ENCODE assay signal across 20 mouse cellular contexts in genomic region chr2:120101961-120102360, GRCm38 (mm10). TPM values are rescaled to one million over a fixed set of nuclear protein-coding genes. Genes with fewer than 3 reads are reported as not detected.
A peak's percentile ranks its signal among the peaks of the same experiment; 100 is the strongest.
DNase-seq lines count a peak whose midpoint lies in the region; ATAC-seq and TF ChIP-seq lines count a peak whose summit lies in the region.
"Had no signal": no experiment of that assay in that cellular context is flagged by ENCODE, and none has a peak within 500 bp of the region (broad histone marks: within the 10 kb centered on the region; RNA-seq: fewer than 3 reads in every experiment).

No protein-coding gene starts in this region.

- TF ChIP-seq POLR2A in small intestine, adult 2 months (IDR thresholded peaks at IDR 0.05; ENCODE audit: low read depth, low read length) = no peak

- no peak overlapping the region for H3K4me3 ChIP-seq in gastrocnemius, adult 2 months
- no peak overlapping the region for H3K4me3 ChIP-seq in heart, embryonic 15.5 days
- H3K4me3 ChIP-seq in small intestine, adult 2 months (ENCODE audit: low read depth, low read length) = no peak overlapping the region
- H3K4me3 ChIP-seq: midbrain, embryonic 13.5 days; neural tube, embryonic 13.5 days had no signal

- peak overlapping the region; percentile 91 for H3K27ac ChIP-seq in gastrocnemius, adult 2 months
- H3K27ac ChIP-seq in heart, embryonic 15.5 days = peak overlapping the region; percentile 96
- peak overlapping the region; percentile 26 for H3K27ac ChIP-seq in small intestine, adult 2 months (ENCODE audit: insufficient read depth, low read depth, low read length)
- H3K27ac ChIP-seq: midbrain, embryonic 13.5 days; neural tube, embryonic 13.5 days had no signal

- H3K9me3 ChIP-seq in heart, embryonic 15.5 days (replicated peaks) = no peaks in the 10 kb centered on the region
- H3K9me3 ChIP-seq: G1E; midbrain, embryonic 13.5 days; neural tube, embryonic 13.5 days had no signal

- peaks cover 68% of the 10 kb centered on the region for H3K4me1 ChIP-seq in heart, embryonic 15.5 days (replicated peaks)
- peaks cover 5% of the 10 kb centered on the region; the same call in 1 of the 2 replicates for H3K4me1 ChIP-seq in small intestine, adult 2 months (ENCODE audit: control insufficient read depth, insufficient read depth, insufficient read length, low read length)
- H3K4me1 ChIP-seq: midbrain, embryonic 13.5 days; neural tube, embryonic 13.5 days had no signal

- H3K27me3 ChIP-seq in heart, embryonic 15.5 days = no peaks in the 10 kb centered on the region
- H3K27me3 ChIP-seq in small intestine, adult 2 months (ENCODE audit: control insufficient read depth, insufficient read depth, low read length) = no peaks in the 10 kb centered on the region
- H3K27me3 ChIP-seq: midbrain, embryonic 13.5 days; neural tube, embryonic 13.5 days had no signal

- DNase-seq in gastrocnemius, adult 2 months = no peak
- no peak for DNase-seq in gastrocnemius, adult 8-10 months (ENCODE audit: low spot score in 2 of 2)
- no peak for DNase-seq in heart, postnatal 25 days (ENCODE audit: low spot score)
- peak; percentile 26 to 36 for DNase-seq in lung, adult 18-20 months
- no peak for DNase-seq in lung, postnatal 10 days
- DNase-seq in adrenal gland, adult 2 months = no peak
- DNase-seq: adrenal gland, postnatal 14 days; cerebellum, adult 11 months; cerebellum, postnatal 10 days; gastrocnemius, postnatal 10 days; kidney, adult 11 months; kidney, postnatal 14 days; liver had no signal

- intact Hi-C loops in gastrocnemius, adult 2 months (cut with DNase I) = loop anchor here (5.0 kb wide), 2 partner anchors 35 to 50 kb away; partner anchors contain the start of gene Ehd4
- intact Hi-C loops in heart, postnatal 25 days (cut with DNase I) = loop anchor here (2.0 kb wide), 1 partner anchor 27 kb away; no protein-coding TSS in a partner anchor

- no peak overlapping the region for H3K9ac ChIP-seq in heart, embryonic 15.5 days
- H3K9ac ChIP-seq: midbrain, embryonic 13.5 days; neural tube, embryonic 13.5 days had no signal

- H3K36me3 ChIP-seq in heart, embryonic 15.5 days = peaks cover 11% of the 10 kb centered on the region; the same call in 1 of the 2 replicates
- peaks cover 23% of the 10 kb centered on the region for H3K36me3 ChIP-seq in small intestine, adult 2 months (ENCODE audit: control insufficient read depth, insufficient read depth, low read length)
- H3K36me3 ChIP-seq: midbrain, embryonic 13.5 days; neural tube, embryonic 13.5 days had no signal

- ATAC-seq in heart, embryonic 15.5 days (replicated peaks; ENCODE audit: insufficient number of reproducible peaks, insufficient read depth, low FRiP score, low read depth) = no peak
- ATAC-seq: activated CD4-positive, CD25-positive, alpha-beta regulatory T cell, adult 4 months; hindbrain, embryonic 16.5 days; midbrain, embryonic 13.5 days had no signal

- no peak overlapping the region for H3K4me2 ChIP-seq in heart, embryonic 15.5 days
- H3K4me2 ChIP-seq: midbrain, embryonic 13.5 days; neural tube, embryonic 13.5 days had no signal

- WGBS in heart, embryonic 15.5 days = 87% methylated on average over 11 of the region's 11 CpGs
- 96% methylated on average over 11 of the region's 11 CpGs for WGBS in small intestine, adult 2 months

- no peak for TF ChIP-seq CTCF in gastrocnemius, adult 2 months (IDR thresholded peaks at IDR 0.05)
- no peak for TF ChIP-seq CTCF in small intestine, adult 2 months (IDR thresholded peaks at IDR 0.05; ENCODE audit: extremely low read depth, insufficient read length, insufficient replicate concordance, low read depth, low read length)

RNA-seq across cellular contexts. Expression of gene Ehd4, which starts 52.4 kb away (rescaled TPM):
- total RNA-seq in gastrocnemius, adult 2 months (2021) = 10 to 100 TPM; 19.5 to 31.7 TPM
- 10 to 100 TPM; 19.2 to 29.3 (median 25.5) TPM for total RNA-seq in gastrocnemius, adult 8-10 months (2022)
- polyA plus RNA-seq in heart, embryonic 15.5 days (2015; fragmentation: Nextera tagmentation; extraction: Ambion mirVana) = 164 and 188 TPM in 2 replicates
- 100 to 1,000 TPM; 377 to 459 TPM for total RNA-seq in heart, postnatal 25 days (2021)
- 19.6 and 30.7 TPM in 2 replicates for polyA plus RNA-seq in small intestine, adult 2 months (2012; rRNA removed)
- 10 to 100 TPM; 39.1 to 65.2 TPM for total RNA-seq in adrenal gland, adult 2 months (2021)
- polyA plus RNA-seq in adrenal gland, adult 2 months (2012; rRNA removed) = 19.1 and 25.4 TPM in 2 replicates

Comparison
In these comparisons a context has a peak if more than half of its experiments do, and no peak if none do; other contexts are left out.
1. DNase-seq: peak in lung, adult 18-20 months (2 of 2); none in gastrocnemius, adult 2 months (single experiment), gastrocnemius, adult 8-10 months (0 of 2), heart, postnatal 25 days (single experiment), lung, postnatal 10 days (single experiment) and adrenal gland, adult 2 months (single experiment).
2. H3K27ac ChIP-seq: peak in every context shown above with its lines; median percentile 96 in heart, embryonic 15.5 days; 91 in gastrocnemius, adult 2 months; 26 in small intestine, adult 2 months.
3. RNA of gene Ehd4, which starts 52.4 kb away (total RNA-seq): 377 to 459 TPM in heart, postnatal 25 days; 39.1 to 65.2 TPM in adrenal gland, adult 2 months, 19.5 to 31.7 TPM in gastrocnemius, adult 2 months and 19.2 to 29.3 TPM in gastrocnemius, adult 8-10 months; every median in the first group is over 4 times any median in the second.